Mouse (Mus musculus): Measurements from ENCODE around the gene Shank3. TPM values are rescaled to one million over a fixed set of nuclear protein-coding genes. Genes with fewer than 3 reads are reported as not detected.

Gene Shank3
- polyA plus RNA-seq, 1 experiment from 2014 or later, result 14.8 TPM

- H3K36me3 ChIP-seq, result peaks cover 6% of the 10 kb centered on the region; the same call in 1 of the 2 replicates
- no peak overlapping the region for H3K4me3 ChIP-seq (replicated peaks)
- no peak for ATAC-seq
- H3K27ac ChIP-seq, result no peak overlapping the region
- H3K4me1 ChIP-seq (replicated peaks), result peaks cover 30% of the 10 kb centered on the region
- no peaks in the 10 kb centered on the region for H3K9me3 ChIP-seq
- H3K4me2 ChIP-seq (replicated peaks), result no peak overlapping the region
- peaks cover 35% of the 10 kb centered on the region for H3K27me3 ChIP-seq
- 83% methylated on average over 7 of the region's 7 CpGs for WGBS
- no peak overlapping the region for H3K9ac ChIP-seq (replicated peaks)
Observed at GRCm38 (mm10) chr15:89527466-89527865, 28.0 kb downstream of the Shank3 start.

DNA sequence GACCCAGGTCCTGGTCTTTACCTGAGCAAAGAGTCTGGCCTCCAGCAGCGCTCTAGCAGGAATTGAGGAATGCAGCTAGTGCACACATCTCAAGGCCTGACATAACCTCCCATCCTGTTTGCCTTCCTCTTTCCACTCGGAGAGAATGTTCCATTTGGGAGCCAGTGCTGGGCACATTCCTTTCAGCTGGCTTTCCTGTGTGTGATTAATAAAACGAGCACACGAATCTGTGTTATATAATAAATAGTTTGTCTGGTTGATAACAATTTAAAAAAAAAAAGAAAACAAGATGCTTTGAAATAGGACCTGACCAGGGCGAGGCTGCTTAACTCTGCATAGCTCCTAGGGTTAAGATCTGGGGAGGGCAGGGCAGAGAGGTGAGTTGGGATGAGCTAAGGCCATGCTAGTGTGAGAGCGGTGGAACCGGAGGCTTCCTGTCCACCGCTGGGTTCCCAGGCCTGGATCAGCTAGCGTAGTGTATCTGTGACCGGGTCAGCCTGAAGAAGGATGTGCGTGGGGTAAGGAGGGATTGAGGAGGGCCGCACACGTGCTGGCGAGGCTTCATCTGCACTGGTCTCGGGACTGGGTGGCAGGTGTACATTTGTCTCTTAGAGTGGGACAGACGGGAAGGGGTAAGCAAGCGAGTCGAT is 28.9 kb downstream of the Shank3 start:
- peaks cover 6% of the 10 kb centered on the region; the same call in 1 of the 2 replicates for H3K36me3 ChIP-seq
- H3K4me3 ChIP-seq (replicated peaks), result no peak overlapping the region
- no peak overlapping the region for H3K4me2 ChIP-seq (replicated peaks)
- ATAC-seq, result no peak
- H3K27me3 ChIP-seq, result peaks cover 26% of the 10 kb centered on the region
- 90% methylated on average over 18 of the region's 18 CpGs for WGBS
- no peaks in the 10 kb centered on the region for H3K9me3 ChIP-seq
- no peak overlapping the region for H3K9ac ChIP-seq (replicated peaks)
- peaks cover 36% of the 10 kb centered on the region for H3K4me1 ChIP-seq (replicated peaks)
- no peak overlapping the region for H3K27ac ChIP-seq

DNA sequence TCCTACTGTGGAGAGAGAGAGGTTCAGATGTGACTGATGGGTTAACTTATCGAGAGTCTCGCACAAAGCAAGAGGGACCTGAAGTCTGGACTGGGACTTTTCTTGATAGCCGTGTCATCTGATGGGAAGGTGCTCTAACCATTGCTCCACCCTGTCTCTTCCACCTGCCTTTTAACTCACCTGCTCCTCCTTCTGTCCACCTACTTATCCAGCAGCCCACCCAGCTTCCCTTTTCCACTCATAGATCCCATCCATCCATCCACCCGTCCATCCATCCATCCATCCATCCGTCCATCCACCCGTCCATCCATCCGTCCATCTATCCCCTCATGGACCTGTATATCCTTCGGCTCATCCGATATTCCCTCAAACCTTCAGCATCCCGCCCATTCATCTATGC is 29.5 kb downstream of the Shank3 start:
- 95% methylated on average over 10 of the region's 10 CpGs for WGBS
- ATAC-seq, result no peak
- no peak overlapping the region for H3K4me3 ChIP-seq (replicated peaks)
- no peak overlapping the region for H3K27ac ChIP-seq
- H3K4me2 ChIP-seq (replicated peaks), result no peak overlapping the region
- peaks cover 6% of the 10 kb centered on the region; the same call in 1 of the 2 replicates for H3K36me3 ChIP-seq
- peaks cover 38% of the 10 kb centered on the region for H3K4me1 ChIP-seq (replicated peaks)
- no peak overlapping the region for H3K9ac ChIP-seq (replicated peaks)
- H3K27me3 ChIP-seq, result peaks cover 22% of the 10 kb centered on the region
- H3K9me3 ChIP-seq, result no peaks in the 10 kb centered on the region

DNA sequence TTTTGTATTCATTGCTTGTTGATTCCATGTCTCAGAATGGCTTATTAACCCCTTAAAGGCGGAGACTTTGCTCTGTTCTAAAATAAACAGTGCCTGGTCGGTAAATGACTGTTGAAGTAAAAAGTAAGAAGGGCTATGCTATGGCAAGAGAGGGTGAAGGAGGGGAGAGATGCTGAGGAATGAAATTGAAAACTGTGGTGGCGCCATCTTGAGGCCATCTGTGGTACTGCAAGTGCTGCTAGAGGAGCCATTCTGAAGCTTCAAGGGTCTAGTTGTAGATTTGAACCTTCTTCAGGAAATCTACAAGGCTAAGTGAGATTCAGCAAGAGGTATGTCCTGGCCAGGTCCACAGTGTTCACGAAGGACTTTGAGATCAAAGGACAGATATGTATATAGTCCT is 30.9 kb downstream of the Shank3 start:
- H3K9me3 ChIP-seq, result no peaks in the 10 kb centered on the region
- H3K27ac ChIP-seq, result no peak overlapping the region
- peaks cover 8% of the 10 kb centered on the region; the same call in 1 of the 2 replicates for H3K27me3 ChIP-seq
- ATAC-seq, result no peak
- WGBS, result 6% methylated on average over 4 of the region's 4 CpGs
- H3K9ac ChIP-seq (replicated peaks), result no peak overlapping the region
- H3K36me3 ChIP-seq, result peaks cover 6% of the 10 kb centered on the region; the same call in 1 of the 2 replicates
- H3K4me1 ChIP-seq (replicated peaks), result peaks cover 40% of the 10 kb centered on the region
- H3K4me3 ChIP-seq (replicated peaks), result no peak overlapping the region
- no peak overlapping the region for H3K4me2 ChIP-seq (replicated peaks)

GRCm38 (mm10) chr15:89531399-89531798 is 32.0 kb downstream of the Shank3 start:
- ATAC-seq, result no peak
- no peaks in the 10 kb centered on the region for H3K9me3 ChIP-seq
- no peak overlapping the region for H3K27ac ChIP-seq
- peaks cover 5% of the 10 kb centered on the region; the same call in 1 of the 2 replicates for H3K36me3 ChIP-seq
- WGBS, result 95% methylated on average over 5 of the region's 5 CpGs
- H3K4me3 ChIP-seq (replicated peaks), result no peak overlapping the region
- 0 out of 2 replicates have a peak, but pooled peaks cover 5% of the 10 kb centered on the region for H3K27me3 ChIP-seq
- no peak overlapping the region for H3K9ac ChIP-seq (replicated peaks)
- no peak overlapping the region for H3K4me2 ChIP-seq (replicated peaks)
- peaks cover 40% of the 10 kb centered on the region for H3K4me1 ChIP-seq (replicated peaks)

- Histone ChIP-seq H3K27me3 (0 out of 2 replicates have a peak, but pooled peaks cover 5% of the 10 kb centered on the region), H3K9me3 (no peaks in the 10 kb centered on the region), H3K4me3 (replicated peaks) (peak overlapping the region; percentile 50), H3K36me3 (no peaks in the 10 kb centered on the region), H3K27ac (peak overlapping the region; percentile 90), H3K4me1 (replicated peaks) (peaks cover 40% of the 10 kb centered on the region), H3K9ac (replicated peaks) (peak overlapping the region; percentile 74), H3K4me2 (replicated peaks) (peak overlapping the region; percentile 71)
- 16% methylated on average over 29 of the region's 29 CpGs for WGBS
- peak; percentile 84 for ATAC-seq
Observed at GRCm38 (mm10) chr15:89532026-89532923, 32.9 kb downstream of the Shank3 start.

- H3K27ac ChIP-seq, result peak overlapping the region; percentile 90
- peaks cover 40% of the 10 kb centered on the region for H3K4me1 ChIP-seq (replicated peaks)
- WGBS, result 64% methylated on average over 23 of the region's 23 CpGs
- H3K9me3 ChIP-seq, result no peaks in the 10 kb centered on the region
- 0 out of 2 replicates have a peak, but pooled peaks cover 5% of the 10 kb centered on the region for H3K27me3 ChIP-seq
- peak overlapping the region; percentile 71 for H3K4me2 ChIP-seq (replicated peaks)
- peak; percentile 69 for ATAC-seq
- no peaks in the 10 kb centered on the region for H3K36me3 ChIP-seq
- peak overlapping the region; percentile 50 for H3K4me3 ChIP-seq (replicated peaks)
- H3K9ac ChIP-seq (replicated peaks), result peak overlapping the region; percentile 74
Observed at GRCm38 (mm10) chr15:89532924-89533842, 33.8 kb downstream of the Shank3 start.

- Histone ChIP-seq H3K9ac (replicated peaks) (peak overlapping the region; percentile 74), H3K4me1 (replicated peaks) (peaks cover 40% of the 10 kb centered on the region), H3K27me3 (0 out of 2 replicates have a peak, but pooled peaks cover 5% of the 10 kb centered on the region), H3K27ac (no peak overlapping the region), H3K36me3 (no peaks in the 10 kb centered on the region), H3K4me2 (replicated peaks) (peak overlapping the region; percentile 71), H3K4me3 (replicated peaks) (peak overlapping the region; percentile 50), H3K9me3 (no peaks in the 10 kb centered on the region)
- ATAC-seq, result no peak
- WGBS, result 88% methylated on average over 10 of the region's 10 CpGs
Observed at GRCm38 (mm10) chr15:89533843-89534207, 34.4 kb downstream of the Shank3 start.

- Histone ChIP-seq H3K36me3 (peaks cover 32% of the 10 kb centered on the region), H3K27ac (no peak overlapping the region), H3K4me3 (replicated peaks) (no peak overlapping the region), H3K9ac (replicated peaks) (no peak overlapping the region), H3K9me3 (no peaks in the 10 kb centered on the region), H3K27me3 (peaks cover 25% of the 10 kb centered on the region), H3K4me2 (replicated peaks) (no peak overlapping the region), H3K4me1 (replicated peaks) (peaks cover 20% of the 10 kb centered on the region)
- no peak for ATAC-seq
- whole genome bisulfite sequencing, result 86% methylated on average over 7 of the region's 7 CpGs
Observed at GRCm38 (mm10) chr15:89544171-89544570, 44.7 kb downstream of the Shank3 start.

- WGBS, result 55% methylated on average over 8 of the region's 8 CpGs
- peaks cover 48% of the 10 kb centered on the region for H3K36me3 ChIP-seq
- 0 out of 2 replicates have a peak, but pooled peaks have one; percentile 1 for ATAC-seq
- no peak overlapping the region for H3K9ac ChIP-seq (replicated peaks)
- H3K27ac ChIP-seq, result no peak overlapping the region
- peak overlapping the region; percentile 24 for H3K4me3 ChIP-seq (replicated peaks)
- peaks cover 25% of the 10 kb centered on the region for H3K27me3 ChIP-seq
- H3K4me2 ChIP-seq (replicated peaks), result peak overlapping the region; percentile 52
- H3K4me1 ChIP-seq (replicated peaks), result peaks cover 21% of the 10 kb centered on the region
- no peaks in the 10 kb centered on the region for H3K9me3 ChIP-seq
Observed at GRCm38 (mm10) chr15:89547321-89547720, 47.9 kb downstream of the Shank3 start.

DNA sequence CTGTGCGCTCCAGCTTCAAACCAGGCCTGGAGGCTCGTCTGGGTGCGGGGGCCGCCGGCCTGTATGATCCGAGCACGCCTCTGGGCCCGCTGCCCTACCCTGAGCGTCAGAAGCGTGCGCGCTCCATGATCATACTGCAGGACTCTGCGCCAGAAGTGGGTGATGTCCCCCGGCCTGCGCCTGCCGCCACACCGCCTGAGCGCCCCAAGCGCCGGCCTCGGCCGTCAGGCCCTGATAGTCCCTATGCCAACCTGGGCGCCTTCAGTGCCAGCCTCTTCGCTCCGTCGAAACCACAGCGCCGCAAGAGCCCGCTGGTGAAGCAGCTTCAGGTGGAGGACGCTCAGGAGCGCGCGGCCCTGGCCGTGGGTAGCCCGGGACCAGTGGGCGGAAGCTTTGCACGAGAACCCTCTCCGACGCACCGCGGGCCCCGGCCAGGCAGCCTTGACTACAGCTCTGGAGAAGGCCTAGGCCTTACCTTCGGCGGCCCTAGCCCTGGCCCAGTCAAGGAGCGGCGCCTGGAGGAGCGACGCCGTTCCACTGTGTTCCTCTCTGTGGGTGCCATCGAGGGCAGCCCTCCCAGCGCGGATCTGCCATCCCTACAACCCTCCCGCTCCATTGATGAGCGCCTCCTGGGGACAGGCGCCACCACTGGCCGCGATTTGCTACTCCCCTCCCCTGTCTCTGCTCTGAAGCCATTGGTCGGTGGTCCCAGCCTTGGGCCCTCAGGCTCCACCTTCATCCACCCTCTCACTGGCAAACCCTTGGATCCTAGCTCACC is 48.6 kb downstream of the Shank3 start:
- Histone ChIP-seq H3K4me2 (replicated peaks) (peak overlapping the region; percentile 52), H3K27ac (no peak overlapping the region)
- ATAC-seq, result peak; percentile 77

More for the DNA sequence above, 48.6 kb downstream of the Shank3 start:
- Histone ChIP-seq H3K27me3 (peaks cover 25% of the 10 kb centered on the region), H3K4me3 (replicated peaks) (peak overlapping the region; percentile 24), H3K4me1 (replicated peaks) (peaks cover 21% of the 10 kb centered on the region), H3K9me3 (no peaks in the 10 kb centered on the region), H3K36me3 (peaks cover 48% of the 10 kb centered on the region), H3K9ac (replicated peaks) (peak overlapping the region; percentile 37)
- WGBS, result 12% methylated on average over 57 of the region's 58 CpGs

Data from midbrain, embryonic 13.5 days (tissue).